Mouse (Mus musculus): Measurements from ENCODE around the gene Ube2h. TPM values are rescaled to one million over a fixed set of nuclear protein-coding genes. Genes with fewer than 3 reads are reported as not detected.

Ube2h gene
- polyA plus RNA-seq, 1 experiment from 2014 or later = 68.1 TPM

DNA sequence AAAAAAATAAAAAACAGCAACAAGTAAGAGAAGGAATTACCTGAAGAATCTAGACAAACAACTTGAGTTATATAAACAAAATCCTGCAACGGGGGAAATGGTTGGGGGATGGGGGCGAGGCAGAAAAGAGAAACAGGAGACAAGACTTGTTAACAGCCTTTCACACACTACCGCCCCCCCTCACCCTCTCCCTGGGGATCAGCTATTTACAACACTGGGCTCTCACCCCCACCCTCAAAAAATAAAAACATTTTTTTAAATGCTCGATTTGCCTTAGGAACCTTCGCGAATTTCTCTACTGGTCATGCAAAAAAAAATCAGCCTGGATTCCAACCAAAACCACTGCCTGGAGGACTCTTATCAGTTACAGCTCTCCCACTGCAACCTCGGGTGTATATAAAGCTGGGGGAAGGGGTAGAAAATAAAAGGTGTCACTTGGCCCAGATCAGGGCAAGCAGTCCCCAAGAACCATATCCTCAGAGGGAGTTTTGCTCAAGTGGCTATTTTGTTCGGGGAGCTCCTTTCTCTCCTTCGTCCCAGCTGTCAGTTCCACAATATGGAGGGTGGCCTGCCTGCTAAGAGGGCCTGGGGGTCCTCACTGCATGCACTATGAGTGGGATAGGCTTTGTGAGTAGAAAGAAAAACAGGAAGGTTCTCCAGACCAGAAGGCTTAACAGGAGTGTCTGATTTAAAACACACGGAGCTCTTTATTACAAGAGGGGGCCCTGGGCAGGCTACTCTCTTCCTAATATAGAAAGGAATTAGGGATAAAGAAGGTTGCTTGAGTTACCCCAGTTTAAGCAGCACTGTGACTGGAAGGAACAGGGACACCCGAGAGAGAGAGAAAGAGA, 1.3 kb downstream of the Ube2h start:
- peak overlapping the region; percentile 86 for H3K9ac ChIP-seq (ENCODE audit: low read depth, low read length)
- H3K4me1 ChIP-seq (ENCODE audit: control insufficient read depth, insufficient read depth, low read length) = peaks cover 34% of the 10 kb centered on the region
- peak overlapping the region; percentile 60 for H3K4me2 ChIP-seq (replicated peaks; ENCODE audit: low read depth, low read length)
- H3K9me3 ChIP-seq (ENCODE audit: control insufficient read depth, low read length) = no peaks in the 10 kb centered on the region
- H3K27ac ChIP-seq (ENCODE audit: low read depth, low read length) = peak overlapping the region; percentile 86
- no peaks in the 10 kb centered on the region for H3K36me3 ChIP-seq (ENCODE audit: control insufficient read depth, insufficient read depth, low read length)
- no peak for ATAC-seq (ENCODE audit: low FRiP score, low TSS enrichment)
- under 1% methylated on average over 11 of the region's 11 CpGs for WGBS
- no peaks in the 10 kb centered on the region for H3K27me3 ChIP-seq (ENCODE audit: control insufficient read depth, insufficient read depth, low read length)
- peak overlapping the region; percentile 88 for H3K4me3 ChIP-seq (ENCODE audit: low read length)

DNA sequence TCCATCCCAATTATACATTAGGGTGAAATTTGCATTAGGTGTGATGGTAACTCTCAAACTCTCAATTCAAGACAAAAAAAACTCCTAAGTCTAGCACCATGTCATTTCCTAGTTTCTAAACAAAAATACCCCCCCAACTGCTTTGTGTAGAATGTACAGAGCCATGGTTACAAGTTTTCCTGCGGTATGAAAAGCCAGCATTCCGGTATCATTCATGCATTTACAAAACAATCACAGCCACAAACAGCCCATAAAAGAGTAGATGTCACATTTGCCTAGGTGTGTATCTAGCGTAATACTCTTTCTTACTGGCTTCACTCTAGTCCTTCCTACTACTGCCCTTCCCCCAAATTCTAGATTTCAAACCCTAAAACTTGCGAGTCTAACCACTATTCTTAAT, 2.2 kb downstream of the Ube2h start:
- Histone ChIP-seq H3K27me3 (ENCODE audit: control insufficient read depth, insufficient read depth, low read length) (no peaks in the 10 kb centered on the region), H3K4me2 (replicated peaks; ENCODE audit: low read depth, low read length) (peak overlapping the region; percentile 60), H3K27ac (ENCODE audit: low read depth, low read length) (peak overlapping the region; percentile 98), H3K9me3 (ENCODE audit: control insufficient read depth, low read length) (no peaks in the 10 kb centered on the region), H3K36me3 (ENCODE audit: control insufficient read depth, insufficient read depth, low read length) (peaks cover 3% of the 10 kb centered on the region; the same call in 1 of the 2 replicates), H3K4me3 (ENCODE audit: low read length) (peak overlapping the region; percentile 88), H3K4me1 (ENCODE audit: control insufficient read depth, insufficient read depth, low read length) (peaks cover 31% of the 10 kb centered on the region), H3K9ac (ENCODE audit: low read depth, low read length) (peak overlapping the region; percentile 86)
- ATAC-seq (ENCODE audit: low FRiP score, low TSS enrichment) = no peak
- WGBS = 4% methylated on average over 4 of the region's 4 CpGs

DNA sequence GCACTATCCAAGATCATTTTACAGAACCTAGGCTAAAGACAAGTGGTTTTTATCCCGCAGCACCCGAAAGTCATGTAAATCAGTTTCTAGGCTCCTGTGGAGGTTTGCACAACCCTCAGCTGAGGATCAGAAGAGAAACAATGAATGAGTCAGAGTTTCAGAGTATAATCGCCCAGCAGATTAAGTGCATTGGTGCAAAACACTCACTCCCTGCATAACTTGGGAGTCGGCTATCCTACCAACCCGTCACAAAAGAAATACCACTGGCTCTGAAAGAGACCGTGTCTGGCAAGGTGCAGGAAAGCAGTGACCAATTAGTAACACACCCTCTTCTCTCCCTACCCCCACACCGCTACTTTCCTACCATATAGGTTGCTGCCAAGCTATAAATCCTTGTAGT, 3.4 kb downstream of the Ube2h start:
- no peaks in the 10 kb centered on the region for H3K27me3 ChIP-seq (ENCODE audit: control insufficient read depth, insufficient read depth, low read length)
- H3K4me3 ChIP-seq (ENCODE audit: low read length) = peak overlapping the region; percentile 88
- H3K36me3 ChIP-seq (ENCODE audit: control insufficient read depth, insufficient read depth, low read length) = peaks cover 6% of the 10 kb centered on the region; the same call in 1 of the 2 replicates
- peak; percentile 32; the same call in 1 of the 2 replicates for ATAC-seq (ENCODE audit: low FRiP score, low TSS enrichment)
- H3K27ac ChIP-seq (ENCODE audit: low read depth, low read length) = peak overlapping the region; percentile 98
- H3K4me2 ChIP-seq (replicated peaks; ENCODE audit: low read depth, low read length) = peak overlapping the region; percentile 60
- peak overlapping the region; percentile 86; the same call in 1 of the 2 replicates for H3K9ac ChIP-seq (ENCODE audit: low read depth, low read length)
- WGBS = 5% methylated on average over 7 of the region's 7 CpGs
- no peaks in the 10 kb centered on the region for H3K9me3 ChIP-seq (ENCODE audit: control insufficient read depth, low read length)
- H3K4me1 ChIP-seq (ENCODE audit: control insufficient read depth, insufficient read depth, low read length) = peaks cover 31% of the 10 kb centered on the region

DNA sequence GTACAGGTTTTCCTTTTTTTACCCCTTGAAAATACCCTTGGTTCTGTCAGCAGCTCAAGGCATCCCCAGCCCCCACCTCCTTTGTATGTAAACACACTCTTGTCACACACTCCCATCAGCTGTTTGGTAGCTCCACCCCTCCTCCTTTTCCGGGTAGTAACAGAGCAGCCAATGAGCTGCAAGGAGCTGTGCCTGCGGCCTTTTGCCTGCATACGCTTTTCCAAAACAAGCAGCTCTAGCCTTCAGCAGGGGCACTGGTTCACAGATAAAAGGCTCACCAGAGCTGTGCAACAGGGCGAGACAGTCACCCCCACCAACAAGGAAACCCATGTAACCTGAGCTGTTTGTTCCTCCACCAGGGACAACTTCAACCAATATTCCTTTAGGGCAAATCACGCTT, 4.0 kb downstream of the Ube2h start:
- Histone ChIP-seq H3K27ac (ENCODE audit: low read depth, low read length) (peak overlapping the region; percentile 98), H3K27me3 (ENCODE audit: control insufficient read depth, insufficient read depth, low read length) (no peaks in the 10 kb centered on the region), H3K9me3 (ENCODE audit: control insufficient read depth, low read length) (no peaks in the 10 kb centered on the region), H3K4me3 (ENCODE audit: low read length) (peak overlapping the region; percentile 88), H3K9ac (ENCODE audit: low read depth, low read length) (peak overlapping the region; percentile 86; the same call in 1 of the 2 replicates), H3K36me3 (ENCODE audit: control insufficient read depth, insufficient read depth, low read length) (peaks cover 8% of the 10 kb centered on the region; the same call in 1 of the 2 replicates), H3K4me2 (replicated peaks; ENCODE audit: low read depth, low read length) (peak overlapping the region; percentile 60), H3K4me1 (ENCODE audit: control insufficient read depth, insufficient read depth, low read length) (peaks cover 31% of the 10 kb centered on the region)
- under 1% methylated on average over 5 of the region's 5 CpGs for WGBS
- ATAC-seq (ENCODE audit: low FRiP score, low TSS enrichment) = peak; percentile 86

DNA sequence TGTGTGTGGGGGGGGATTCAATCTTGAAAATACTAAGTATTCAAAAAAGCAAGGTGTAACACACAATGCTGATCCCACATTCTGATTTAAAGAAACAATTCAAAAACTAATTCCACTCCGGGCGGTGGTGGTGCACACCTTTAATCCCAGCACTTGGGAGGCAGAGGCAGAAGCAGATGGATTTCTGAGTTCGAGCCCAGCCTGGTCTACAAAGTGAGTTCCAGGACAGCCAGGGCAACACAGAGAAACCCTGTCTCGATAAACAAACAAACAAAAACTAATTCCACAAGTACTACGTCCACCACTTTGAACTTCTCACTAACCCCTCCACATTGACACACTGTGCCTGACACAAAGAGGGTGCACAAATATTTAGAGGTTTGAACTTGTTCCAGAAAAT, 4.7 kb downstream of the Ube2h start:
- Histone ChIP-seq H3K4me2 (replicated peaks; ENCODE audit: low read depth, low read length) (peak overlapping the region; percentile 60), H3K4me1 (ENCODE audit: control insufficient read depth, insufficient read depth, low read length) (peaks cover 31% of the 10 kb centered on the region), H3K36me3 (ENCODE audit: control insufficient read depth, insufficient read depth, low read length) (peaks cover 10% of the 10 kb centered on the region; the same call in 1 of the 2 replicates), H3K27ac (ENCODE audit: low read depth, low read length) (peak overlapping the region; percentile 98; the same call in 1 of the 2 replicates), H3K9ac (ENCODE audit: low read depth, low read length) (no peak overlapping the region), H3K9me3 (ENCODE audit: control insufficient read depth, low read length) (no peaks in the 10 kb centered on the region), H3K4me3 (ENCODE audit: low read length) (no peak overlapping the region), H3K27me3 (ENCODE audit: control insufficient read depth, insufficient read depth, low read length) (no peaks in the 10 kb centered on the region)
- no peak for ATAC-seq (ENCODE audit: low FRiP score, low TSS enrichment)
- 77% methylated on average over 5 of the region's 5 CpGs for WGBS

DNA sequence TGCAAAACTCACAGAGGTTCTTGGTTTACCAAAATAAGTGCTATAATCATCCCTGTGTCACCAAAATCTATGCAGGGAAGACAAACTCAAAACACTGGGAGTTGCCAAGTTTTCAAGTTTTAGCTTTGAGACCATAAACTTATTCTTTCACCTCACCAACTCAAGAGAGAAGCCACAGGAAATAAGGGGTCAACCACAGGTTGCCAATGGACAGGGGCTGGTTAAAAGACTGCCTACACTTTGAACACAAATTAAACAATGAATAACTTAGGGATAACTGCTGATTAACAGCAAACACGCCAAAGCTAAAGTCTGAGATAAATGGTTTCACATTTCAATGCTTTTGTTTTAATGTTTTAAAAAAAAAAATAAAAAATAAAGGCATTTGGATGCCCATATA, 5.2 kb downstream of the Ube2h start:
- H3K4me2 ChIP-seq (replicated peaks; ENCODE audit: low read depth, low read length) = no peak overlapping the region
- 51% methylated on average over 1 of the region's 1 CpGs for WGBS
- no peak for ATAC-seq (ENCODE audit: low FRiP score, low TSS enrichment)
- no peak overlapping the region for H3K4me3 ChIP-seq (ENCODE audit: low read length)
- H3K9me3 ChIP-seq (ENCODE audit: control insufficient read depth, low read length) = no peaks in the 10 kb centered on the region
- no peaks in the 10 kb centered on the region for H3K27me3 ChIP-seq (ENCODE audit: control insufficient read depth, insufficient read depth, low read length)
- peaks cover 10% of the 10 kb centered on the region; the same call in 1 of the 2 replicates for H3K36me3 ChIP-seq (ENCODE audit: control insufficient read depth, insufficient read depth, low read length)
- H3K9ac ChIP-seq (ENCODE audit: low read depth, low read length) = no peak overlapping the region
- peak overlapping the region; percentile 30; the same call in 1 of the 2 replicates for H3K27ac ChIP-seq (ENCODE audit: low read depth, low read length)
- peaks cover 31% of the 10 kb centered on the region for H3K4me1 ChIP-seq (ENCODE audit: control insufficient read depth, insufficient read depth, low read length)

DNA sequence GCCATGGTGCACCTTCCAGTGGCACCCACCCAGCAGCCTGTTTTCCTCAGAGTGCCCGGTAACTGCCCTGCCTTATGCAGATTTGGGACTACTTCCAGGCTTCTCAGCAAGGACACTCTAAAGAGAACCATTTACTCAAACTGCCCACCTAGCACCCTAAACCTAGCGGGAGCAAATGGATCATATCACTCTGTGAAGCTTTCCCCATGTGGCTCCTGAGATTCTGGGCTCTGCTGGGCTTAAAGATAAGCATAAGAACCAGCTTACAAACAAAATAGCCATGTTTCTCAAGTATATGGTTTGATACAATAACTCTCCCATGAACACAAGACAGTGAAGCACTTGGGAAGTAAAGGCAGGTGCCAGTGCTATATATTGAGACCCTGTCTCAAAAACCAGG, 11.8 kb downstream of the Ube2h start:
- H3K36me3 ChIP-seq (ENCODE audit: control insufficient read depth, insufficient read depth, low read length) = peaks cover 25% of the 10 kb centered on the region; the same call in 1 of the 2 replicates

DNA sequence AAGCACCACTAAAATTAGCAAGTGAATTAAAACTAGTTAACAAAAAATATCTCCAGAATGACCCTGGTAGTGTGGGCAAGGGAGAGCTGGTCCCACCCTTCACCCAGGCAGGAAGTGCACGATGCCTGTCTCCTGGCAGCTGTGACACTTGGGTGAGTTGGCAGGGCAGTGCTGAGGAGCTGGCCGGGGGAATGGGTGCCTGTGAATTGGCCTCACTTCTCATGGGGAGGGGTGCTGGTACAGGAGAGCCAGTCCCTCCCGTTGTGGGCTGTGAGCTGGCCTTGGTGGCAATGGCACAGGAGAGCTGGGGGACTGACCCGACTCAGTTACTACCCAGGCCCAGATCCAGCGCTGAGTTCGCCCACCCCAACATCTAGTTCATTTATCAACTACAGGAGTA, 16.4 kb downstream of the Ube2h start:
- H3K36me3 ChIP-seq (ENCODE audit: control insufficient read depth, insufficient read depth, low read length) = peaks cover 40% of the 10 kb centered on the region
- H3K9ac ChIP-seq (ENCODE audit: low read depth, low read length) = no peak overlapping the region
- no peaks in the 10 kb centered on the region for H3K4me1 ChIP-seq (ENCODE audit: control insufficient read depth, insufficient read depth, low read length)
- no peaks in the 10 kb centered on the region for H3K27me3 ChIP-seq (ENCODE audit: control insufficient read depth, insufficient read depth, low read length)
- WGBS = 82% methylated on average over 6 of the region's 6 CpGs
- no peak overlapping the region for H3K4me3 ChIP-seq (ENCODE audit: low read length)
- no peak overlapping the region for H3K27ac ChIP-seq (ENCODE audit: low read depth, low read length)
- H3K9me3 ChIP-seq (ENCODE audit: control insufficient read depth, low read length) = no peaks in the 10 kb centered on the region
- ATAC-seq (ENCODE audit: low FRiP score, low TSS enrichment) = no peak
- H3K4me2 ChIP-seq (replicated peaks; ENCODE audit: low read depth, low read length) = no peak overlapping the region

More for the DNA sequence above, 11.8 kb downstream of the Ube2h start:
- Histone ChIP-seq H3K9ac (ENCODE audit: low read depth, low read length) (no peak overlapping the region), H3K4me1 (ENCODE audit: control insufficient read depth, insufficient read depth, low read length) (no peaks in the 10 kb centered on the region), H3K4me3 (ENCODE audit: low read length) (no peak overlapping the region), H3K27me3 (ENCODE audit: control insufficient read depth, insufficient read depth, low read length) (no peaks in the 10 kb centered on the region), H3K4me2 (replicated peaks; ENCODE audit: low read depth, low read length) (no peak overlapping the region), H3K9me3 (ENCODE audit: control insufficient read depth, low read length) (no peaks in the 10 kb centered on the region), H3K27ac (ENCODE audit: low read depth, low read length) (no peak overlapping the region)
- ATAC-seq (ENCODE audit: low FRiP score, low TSS enrichment) = no peak
- 90% methylated on average over 2 of the region's 2 CpGs for WGBS

DNA sequence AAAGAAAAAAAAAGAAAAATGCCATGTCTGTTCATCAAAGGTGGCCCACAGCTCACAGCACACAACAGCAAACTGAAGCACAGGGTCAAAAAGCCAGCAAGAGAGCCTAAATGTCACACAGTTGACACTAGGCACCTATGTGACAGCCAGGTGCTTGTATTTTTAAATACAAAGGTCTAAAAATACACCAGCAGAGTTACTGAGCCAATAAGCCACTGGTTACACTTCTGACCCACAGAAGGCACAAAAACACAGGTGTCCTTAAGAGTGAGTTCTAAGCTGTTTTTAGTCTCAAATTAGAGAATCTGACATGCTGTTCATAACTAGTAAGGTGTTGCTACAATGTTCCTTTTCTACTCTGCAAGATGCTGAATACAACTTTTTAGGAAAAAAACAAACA, 17.7 kb downstream of the Ube2h start:
- Histone ChIP-seq H3K36me3 (ENCODE audit: control insufficient read depth, insufficient read depth, low read length) (peaks cover 37% of the 10 kb centered on the region), H3K4me1 (ENCODE audit: control insufficient read depth, insufficient read depth, low read length) (no peaks in the 10 kb centered on the region), H3K9me3 (ENCODE audit: control insufficient read depth, low read length) (no peaks in the 10 kb centered on the region), H3K27ac (ENCODE audit: low read depth, low read length) (no peak overlapping the region), H3K4me2 (replicated peaks; ENCODE audit: low read depth, low read length) (no peak overlapping the region), H3K27me3 (ENCODE audit: control insufficient read depth, insufficient read depth, low read length) (no peaks in the 10 kb centered on the region), H3K4me3 (ENCODE audit: low read length) (no peak overlapping the region), H3K9ac (ENCODE audit: low read depth, low read length) (no peak overlapping the region)
- no peak for ATAC-seq (ENCODE audit: low FRiP score, low TSS enrichment)

All from kidney, embryonic 14.5 days (tissue).